Mouse (Mus musculus) embryonic fibroblast, embryonic 13.5 days (primary cell): ENCODE data around the gene Olfr374.

Experiments
- CTCF ChIP-seq: IDR thresholded peaks from 2 replicates; pipeline ENCODE4 v1.5.1; 2011; ENCODE audit warnings: mild to moderate bottlenecking, control low read depth, low read length, moderate library complexity, borderline replicate concordance; ENCODE audit not compliant: insufficient read depth
- POLR2A ChIP-seq: IDR thresholded peaks from 2 replicates; pipeline ENCODE4 v1.6.1; 2011; ENCODE audit warnings: low read depth, mild to moderate bottlenecking, control low read depth, low read length, moderate library complexity

DNA sequence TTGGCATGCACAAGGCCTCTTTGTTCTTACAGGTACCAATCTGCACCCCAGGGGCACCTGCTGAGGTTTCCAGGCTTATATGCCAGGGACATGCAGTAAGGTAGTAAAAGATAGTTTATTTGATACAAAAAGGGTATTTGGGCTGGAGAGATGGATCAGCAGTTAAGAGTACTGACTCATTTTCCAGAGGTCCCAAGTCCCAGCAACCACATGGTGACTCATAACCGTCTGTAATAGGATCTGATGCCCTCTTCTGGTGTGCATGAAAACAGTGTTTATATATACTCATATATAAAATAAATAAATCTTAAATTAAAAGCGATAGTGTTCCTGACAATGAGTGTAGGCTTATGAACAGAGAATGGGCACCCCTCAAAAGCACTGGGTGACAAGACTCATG is 51.3 kb downstream of the Olfr374 start:
- TF ChIP-seq CTCF (no peak), POLR2A (no peak)
